Mouse (Mus musculus) layer of hippocampus, postnatal 10 days (tissue): ENCODE data around the gene Clec16a. TPM values are rescaled to one million over a fixed set of nuclear protein-coding genes. Genes with fewer than 3 reads are reported as not detected.

ENCODE experiments used
- DNase-seq, 2 experiments: peaks; one replicate each; pipeline ENCODE4 v3.0.0; 2021; ENCODE audit warnings: low spot score in 2 of 2
- total RNA-seq, 2 experiments: library from RNA; stranded (reverse); gene quantifications; 2 replicates each; pipeline ENCODE4 v1.2.3; 2021

Clec16a gene
- total RNA-seq, 2 experiments from 2014 or later, result 66.8 to 71.6 TPM

GRCm38 (mm10) chr16:10715211-10715610 lies 170.1 kb downstream of the Clec16a start:
- no peak for DNase-seq

GRCm38 (mm10) chr16:10715632-10716031 lies 170.5 kb downstream of the Clec16a start:
- DNase-seq, result no peak

GRCm38 (mm10) chr16:10716696-10717095 lies 171.6 kb downstream of the Clec16a start:
- no peak for DNase-seq

- DNase-seq, result no peak
These were observed 174.8 kb downstream of the Clec16a start for GRCm38 (mm10) chr16:10719971-10720370.

- DNase-seq, result no peak
These were observed 177.9 kb downstream of the Clec16a start for GRCm38 (mm10) chr16:10722882-10723544.

GRCm38 (mm10) chr16:10723816-10724647 lies 178.9 kb downstream of the Clec16a start:
- DNase-seq, result no peak

GRCm38 (mm10) chr16:10725156-10725555 lies 180.0 kb downstream of the Clec16a start:
- DNase-seq, result no peak

- no peak for DNase-seq
These were observed 182.5 kb downstream of the Clec16a start for GRCm38 (mm10) chr16:10727630-10728029.

GRCm38 (mm10) chr16:10728886-10729285 lies 183.7 kb downstream of the Clec16a start:
- DNase-seq, result no peak

- no peak for DNase-seq
These were observed 185.8 kb downstream of the Clec16a start for GRCm38 (mm10) chr16:10730941-10731340.

- DNase-seq, result no peak
These were observed 186.6 kb downstream of the Clec16a start for GRCm38 (mm10) chr16:10731785-10732184.

- DNase-seq, result no peak
These were observed 187.3 kb downstream of the Clec16a start for GRCm38 (mm10) chr16:10732421-10732820.

- no peak for DNase-seq
These were observed 190.6 kb downstream of the Clec16a start for GRCm38 (mm10) chr16:10735781-10736180.

GRCm38 (mm10) chr16:10736364-10736763 lies 191.2 kb downstream of the Clec16a start:
- no peak for DNase-seq

- no peak for DNase-seq
These were observed 192.4 kb downstream of the Clec16a start for GRCm38 (mm10) chr16:10737571-10737970.

- DNase-seq, result no peak
These were observed 193.7 kb downstream of the Clec16a start for GRCm38 (mm10) chr16:10738866-10739265.

- no peak for DNase-seq
These were observed 194.8 kb downstream of the Clec16a start for GRCm38 (mm10) chr16:10739854-10740398.

GRCm38 (mm10) chr16:10741082-10741481 lies 195.9 kb downstream of the Clec16a start:
- DNase-seq, result no peak

- peak in 1 of 2 experiments; percentile 21 for DNase-seq
These were observed 204.1 kb downstream of the Clec16a start for GRCm38 (mm10) chr16:10749226-10749625.

GRCm38 (mm10) chr16:10749824-10750223 lies 204.7 kb downstream of the Clec16a start:
- DNase-seq, result peak; percentile 48 to 60

- DNase-seq, result no peak
These were observed 209.6 kb downstream of the Clec16a start for GRCm38 (mm10) chr16:10754521-10755296.
